Mouse (Mus musculus) forebrain, postnatal 0 days (tissue): Measurements from ENCODE around the gene Ttc23. TPM values are rescaled to one million over a fixed set of nuclear protein-coding genes. Genes with fewer than 3 reads are reported as not detected.

Experiments
- ATAC-seq: fragments of 200-750 bp; cut with Nextera tagmentation; 2 replicates; pipeline ENCODE4 v1.8.0; 2017; ENCODE audit warnings: mild to moderate bottlenecking, moderate library complexity
- DNase-seq: peaks from one replicate; pipeline ENCODE4 v3.0.0-alpha.2; 2015
- H3K27ac ChIP-seq: fragments of 300-500 bp; sonication (generic); 2 replicates; pipeline ENCODE4 v1.5.1; 2014; ENCODE audit warnings: low read depth, mild to moderate bottlenecking, antibody characterized with exemption, low read length, moderate library complexity, mixed read lengths
- H3K27me3 ChIP-seq: fragments of 300-500 bp; sonication (generic); 2 replicates; pipeline ENCODE4 v1.6.1; 2014; ENCODE audit warnings: mild to moderate bottlenecking, low read length, mixed read lengths; ENCODE audit not compliant: insufficient read depth
- H3K36me3 ChIP-seq: fragments of 300-500 bp; sonication (generic); 2 replicates; pipeline ENCODE4 v1.6.1; 2014; ENCODE audit warnings: mild to moderate bottlenecking, moderate library complexity; ENCODE audit not compliant: insufficient read depth
- H3K4me1 ChIP-seq: fragments of 300-500 bp; sonication (generic); 2 replicates; pipeline ENCODE4 v1.6.1; 2014; ENCODE audit warnings: antibody characterized with exemption; ENCODE audit not compliant: insufficient read depth
- H3K4me2 ChIP-seq: fragments of 300-500 bp; sonication (generic); 2 replicates; pipeline ENCODE4 v1.6.1; 2014; ENCODE audit warnings: low read depth, mild to moderate bottlenecking, moderate library complexity
- H3K4me3 ChIP-seq: fragments of 300-500 bp; sonication (generic); 2 replicates; pipeline ENCODE4 v1.5.1; 2014; ENCODE audit warnings: low read depth, low read length, mixed read lengths
- H3K9ac ChIP-seq: fragments of 300-500 bp; sonication (generic); 2 replicates; pipeline ENCODE4 v1.6.1; 2014; ENCODE audit warnings: mild to moderate bottlenecking
- H3K9me3 ChIP-seq: fragments of 300-500 bp; sonication (generic); 2 replicates; pipeline ENCODE4 v1.6.1; 2016; ENCODE audit warnings: low read length
- CTCF ChIP-seq: sonication (generic); IDR thresholded peaks from 2 replicates; pipeline ENCODE4 v1.5.1; 2016; ENCODE audit warnings: antibody characterized with exemption, control low read depth, low read depth
- WGBS: fragments of 180-500 bp; shearing (Covaris S2); extraction: QIAGEN DNeasy Blood & Tissue Kit; methylation state at CpG from one replicate; pipeline ENCODE4 v1.1.7; 2014; 5-methylcytosine and 5-hydroxymethylcytosine counted together
- polyA plus RNA-seq: library from polyadenylated mRNA; unstranded; fragments of >200 nt; fragmentation: Nextera tagmentation; extraction: Ambion mirVana; gene quantifications from 2 replicates; pipeline ENCODE4 v1.2.1, GENCODE M21; 2015
- total RNA-seq: library from RNA; depleted of rRNA; stranded (reverse); fragments of >200 nt; gene quantifications from 2 replicates; pipeline ENCODE4 v1.2.3, GENCODE M21; 2014

The Ttc23 gene
- total and polyA plus RNA-seq, 2 experiments from 2014 or later = 6.0 to 11.0 TPM

DNA sequence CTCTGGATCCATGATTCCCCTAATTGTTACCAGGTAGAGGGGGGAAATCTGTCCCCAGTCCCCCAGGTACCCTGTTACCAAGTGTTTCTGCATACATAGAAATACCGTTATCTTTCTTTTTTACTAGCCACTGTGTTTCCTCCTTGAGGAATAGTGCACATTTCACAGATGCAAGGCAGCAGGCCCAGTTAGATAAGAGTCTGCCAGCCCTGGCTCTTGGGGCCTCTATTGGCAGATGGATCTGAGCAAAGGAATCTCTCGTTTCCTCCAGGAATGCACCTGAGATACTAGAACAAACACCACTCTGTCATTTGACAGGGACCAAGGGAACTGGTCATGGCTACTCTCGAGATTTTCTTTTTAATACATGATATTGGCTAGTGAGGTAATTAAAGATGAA lies 44.9 kb downstream of the Ttc23 start:
- Histone ChIP-seq H3K27me3 (no peaks in the 10 kb centered on the region), H3K4me1 (no peaks in the 10 kb centered on the region), H3K27ac (no peak overlapping the region), H3K4me3 (no peak overlapping the region), H3K9me3 (no peaks in the 10 kb centered on the region), H3K9ac (no peak overlapping the region), H3K4me2 (no peak overlapping the region), H3K36me3 (no peaks in the 10 kb centered on the region)
- TF ChIP-seq CTCF = no peak
- ATAC-seq (no peak), DNase-seq (no peak)
- 73% methylated on average over 3 of the region's 3 CpGs for WGBS

DNA sequence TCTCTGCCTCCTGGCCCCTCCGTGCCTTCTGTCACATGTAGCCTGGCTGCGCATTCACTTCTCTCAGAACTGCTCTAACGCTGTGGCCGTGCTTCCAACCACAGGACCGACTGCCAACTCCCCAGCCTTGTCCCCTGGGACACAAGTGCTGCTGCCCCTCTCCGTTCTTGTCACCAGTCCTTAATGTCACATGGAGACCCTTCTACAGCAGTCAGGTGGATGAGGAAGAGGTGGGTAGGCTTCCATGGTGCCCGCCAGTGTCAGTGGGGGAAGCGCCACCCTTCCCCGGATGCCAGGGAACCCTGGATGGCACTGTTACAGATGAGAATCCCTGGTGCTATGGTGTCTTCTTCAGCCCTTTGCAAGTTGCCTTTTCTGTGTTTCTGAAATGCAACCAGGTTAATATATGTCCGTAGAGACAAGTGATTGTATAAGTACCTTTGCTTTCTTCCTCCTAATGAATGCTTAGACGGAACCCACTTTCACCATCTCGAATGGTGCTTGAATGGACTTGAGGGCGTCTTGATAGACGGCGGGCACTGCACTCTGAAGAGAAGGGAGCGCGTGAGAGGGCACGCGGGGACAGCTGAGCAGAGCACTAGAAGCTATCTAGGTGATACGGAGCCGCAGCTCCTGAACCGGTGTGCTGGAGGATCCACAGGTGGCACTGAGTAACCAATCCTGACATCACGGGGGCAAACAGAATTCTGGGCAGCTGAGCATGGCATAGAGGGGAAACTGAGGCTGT lies 45.8 kb downstream of the Ttc23 start:
- no peaks in the 10 kb centered on the region for H3K4me1 ChIP-seq
- no peaks in the 10 kb centered on the region for H3K27me3 ChIP-seq
- DNase-seq = no peak
- H3K27ac ChIP-seq = no peak overlapping the region
- no peak overlapping the region for H3K4me3 ChIP-seq
- TF ChIP-seq CTCF = no peak
- WGBS = 91% methylated on average over 23 of the region's 23 CpGs
- no peaks in the 10 kb centered on the region for H3K36me3 ChIP-seq
- H3K9ac ChIP-seq = no peak overlapping the region
- no peak overlapping the region for H3K4me2 ChIP-seq
- ATAC-seq = peak; percentile 25; the same call in 1 of the 2 replicates
- H3K9me3 ChIP-seq = no peaks in the 10 kb centered on the region

GRCm38 (mm10) chr7:67695906-67696305 lies 48.7 kb downstream of the Ttc23 start:
- no peak overlapping the region for H3K4me2 ChIP-seq
- 92% methylated on average over 7 of the region's 7 CpGs for WGBS
- TF ChIP-seq CTCF = no peak
- H3K27me3 ChIP-seq = no peaks in the 10 kb centered on the region
- no peak overlapping the region for H3K27ac ChIP-seq
- H3K4me3 ChIP-seq = no peak overlapping the region
- DNase-seq = no peak
- no peaks in the 10 kb centered on the region for H3K36me3 ChIP-seq
- H3K9me3 ChIP-seq = no peaks in the 10 kb centered on the region
- H3K9ac ChIP-seq = no peak overlapping the region
- no peaks in the 10 kb centered on the region for H3K4me1 ChIP-seq
- no peak for ATAC-seq

GRCm38 (mm10) chr7:67697892-67698630 lies 50.9 kb downstream of the Ttc23 start:
- no peak for TF ChIP-seq CTCF
- no peaks in the 10 kb centered on the region for H3K36me3 ChIP-seq
- WGBS = 87% methylated on average over 28 of the region's 28 CpGs

GRCm38 (mm10) chr7:67699301-67699700 lies 52.1 kb downstream of the Ttc23 start:
- Histone ChIP-seq H3K27ac (no peak overlapping the region), H3K9me3 (no peaks in the 10 kb centered on the region), H3K4me3 (no peak overlapping the region), H3K9ac (no peak overlapping the region), H3K27me3 (no peaks in the 10 kb centered on the region), H3K4me2 (no peak overlapping the region), H3K36me3 (no peaks in the 10 kb centered on the region), H3K4me1 (no peaks in the 10 kb centered on the region)
- no peak for DNase-seq
- ATAC-seq = no peak
- TF ChIP-seq CTCF = no peak
- 96% methylated on average over 4 of the region's 4 CpGs for WGBS

More at GRCm38 (mm10) chr7:67697892-67698630, 50.9 kb downstream of the Ttc23 start:
- Histone ChIP-seq H3K27me3 (no peaks in the 10 kb centered on the region), H3K9me3 (no peaks in the 10 kb centered on the region), H3K4me1 (no peaks in the 10 kb centered on the region), H3K27ac (no peak overlapping the region), H3K4me2 (no peak overlapping the region), H3K9ac (no peak overlapping the region), H3K4me3 (no peak overlapping the region)
- ATAC-seq (no peak), DNase-seq (no peak)

DNA sequence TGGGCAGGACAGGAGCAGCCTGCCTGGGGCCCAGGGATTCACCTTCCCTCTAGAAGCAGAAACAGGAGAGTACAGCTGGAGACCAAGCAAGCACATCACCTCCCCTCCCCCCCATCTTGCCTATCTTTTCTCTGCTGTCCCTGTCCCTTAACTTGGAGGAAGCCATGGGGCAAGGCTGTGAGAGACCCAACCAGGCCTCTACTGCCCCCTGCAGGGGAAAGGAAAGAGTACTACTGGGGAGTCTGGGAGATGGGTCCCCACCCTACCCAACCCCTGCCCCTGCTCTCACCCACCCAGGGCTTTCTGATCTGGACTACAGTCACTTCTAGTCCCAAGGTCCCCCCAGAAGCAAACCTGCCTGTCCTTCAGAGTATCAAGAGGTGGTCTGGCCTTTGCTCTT lies 53.6 kb downstream of the Ttc23 start:
- H3K4me1 ChIP-seq = no peaks in the 10 kb centered on the region
- no peak overlapping the region for H3K27ac ChIP-seq
- peak; percentile 48 for TF ChIP-seq CTCF
- H3K4me2 ChIP-seq = no peak overlapping the region
- no peak for DNase-seq
- no peak overlapping the region for H3K9ac ChIP-seq
- H3K4me3 ChIP-seq = no peak overlapping the region
- ATAC-seq = peak; percentile 32; the same call in 1 of the 2 replicates
- H3K27me3 ChIP-seq = no peaks in the 10 kb centered on the region
- no peaks in the 10 kb centered on the region for H3K36me3 ChIP-seq
- no peaks in the 10 kb centered on the region for H3K9me3 ChIP-seq

- no peak for DNase-seq
- no peak for TF ChIP-seq CTCF
- no peaks in the 10 kb centered on the region for H3K36me3 ChIP-seq
- H3K4me1 ChIP-seq = no peaks in the 10 kb centered on the region
- no peak overlapping the region for H3K9ac ChIP-seq
- no peaks in the 10 kb centered on the region for H3K9me3 ChIP-seq
- no peak overlapping the region for H3K27ac ChIP-seq
- no peak for ATAC-seq
- H3K4me2 ChIP-seq = no peak overlapping the region
- no peaks in the 10 kb centered on the region for H3K27me3 ChIP-seq
- no peak overlapping the region for H3K4me3 ChIP-seq
- 73% methylated on average over 17 of the region's 17 CpGs for WGBS
Measured at GRCm38 (mm10) chr7:67701252-67701914, 54.2 kb downstream of the Ttc23 start.
